Mouse (Mus musculus): ENCODE results near the gene Morn4. TPM values are rescaled to one million over a fixed set of nuclear protein-coding genes. Genes with fewer than 3 reads are reported as not detected.

Morn4 gene
- polyA plus RNA-seq, 1 experiment from 2014 or later = 98.9 TPM

GRCm38 (mm10) chr19:42035456-42036248 lies 50.5 kb downstream of the Morn4 start, which contains the start of gene Ankrd2:
TSS of gene Ankrd2 (plus strand) at chr19:42036000.
- peak; percentile 79; the same call in 1 of the 2 replicates for ATAC-seq (ENCODE audit: low FRiP score, low read depth)
- Histone ChIP-seq H3K27ac (no peak within 1 kb of the TSS), H3K4me1 (0 out of 2 replicates have a peak, but pooled peaks cover 16% of the 10 kb centered on the region), H3K9ac (no peak within 1 kb of the TSS), H3K27me3 (replicated peaks) (peaks cover 5% of the 10 kb centered on the region), H3K36me3 (peaks cover 7% of the 10 kb centered on the region; the same call in 1 of the 2 replicates), H3K9me3 (no peaks in the 10 kb centered on the region), H3K4me3 (no peak within 1 kb of the TSS), H3K4me2 (replicated peaks) (no peak within 1 kb of the TSS)
- 67% methylated on average over 19 of the region's 19 CpGs for WGBS

- Histone ChIP-seq H3K27me3 (replicated peaks) (no peaks in the 10 kb centered on the region; the same call in 1 of the 2 replicates), H3K4me1 (0 out of 2 replicates have a peak, but pooled peaks cover 16% of the 10 kb centered on the region), H3K4me2 (replicated peaks) (no peak overlapping the region), H3K36me3 (peaks cover 7% of the 10 kb centered on the region; the same call in 1 of the 2 replicates), H3K27ac (no peak overlapping the region), H3K9ac (no peak overlapping the region), H3K4me3 (no peak overlapping the region), H3K9me3 (no peaks in the 10 kb centered on the region)
- 54% methylated on average over 11 of the region's 11 CpGs for WGBS
- no peak for ATAC-seq (ENCODE audit: low FRiP score, low read depth)
Measured at GRCm38 (mm10) chr19:42034881-42035455, 51.2 kb downstream of the Morn4 start.

- Histone ChIP-seq H3K9ac (no peak overlapping the region), H3K4me1 (0 out of 2 replicates have a peak, but pooled peaks cover 16% of the 10 kb centered on the region)
- WGBS = 84% methylated on average over 9 of the region's 9 CpGs
Measured at GRCm38 (mm10) chr19:42034146-42034775, 51.9 kb downstream of the Morn4 start.

GRCm38 (mm10) chr19:42033611-42034010 lies 52.5 kb downstream of the Morn4 start:
- Histone ChIP-seq H3K9me3 (no peaks in the 10 kb centered on the region), H3K4me2 (replicated peaks) (no peak overlapping the region), H3K4me1 (0 out of 2 replicates have a peak, but pooled peaks cover 16% of the 10 kb centered on the region), H3K27ac (no peak overlapping the region), H3K36me3 (peaks cover 7% of the 10 kb centered on the region; the same call in 1 of the 2 replicates), H3K9ac (no peak overlapping the region), H3K4me3 (no peak overlapping the region), H3K27me3 (replicated peaks) (no peaks in the 10 kb centered on the region)
- no peak for ATAC-seq (ENCODE audit: low FRiP score, low read depth)
- 86% methylated on average over 14 of the region's 14 CpGs for WGBS

More at GRCm38 (mm10) chr19:42034146-42034775, 51.9 kb downstream of the Morn4 start:
- Histone ChIP-seq H3K36me3 (peaks cover 7% of the 10 kb centered on the region; the same call in 1 of the 2 replicates), H3K27me3 (replicated peaks) (no peaks in the 10 kb centered on the region), H3K4me2 (replicated peaks) (no peak overlapping the region), H3K27ac (no peak overlapping the region), H3K9me3 (no peaks in the 10 kb centered on the region), H3K4me3 (no peak overlapping the region)
- no peak for ATAC-seq (ENCODE audit: low FRiP score, low read depth)

- no peaks in the 10 kb centered on the region for H3K27me3 ChIP-seq (replicated peaks)
- H3K4me2 ChIP-seq (replicated peaks) = no peak overlapping the region
- H3K36me3 ChIP-seq = peaks cover 7% of the 10 kb centered on the region; the same call in 1 of the 2 replicates
- H3K4me1 ChIP-seq = 0 out of 2 replicates have a peak, but pooled peaks cover 16% of the 10 kb centered on the region
- no peak overlapping the region for H3K9ac ChIP-seq
- no peak for ATAC-seq (ENCODE audit: low FRiP score, low read depth)
- H3K4me3 ChIP-seq = no peak overlapping the region
- no peak overlapping the region for H3K27ac ChIP-seq
- no peaks in the 10 kb centered on the region for H3K9me3 ChIP-seq
- 86% methylated on average over 5 of the region's 5 CpGs for WGBS
Measured at GRCm38 (mm10) chr19:42031112-42031511, 55.0 kb downstream of the Morn4 start.

- WGBS = 8% methylated on average over 5 of the region's 5 CpGs
Measured at GRCm38 (mm10) chr19:42026158-42026557, 60.0 kb downstream of the Morn4 start.

More at GRCm38 (mm10) chr19:42026158-42026557, 60.0 kb downstream of the Morn4 start:
- Histone ChIP-seq H3K9ac (no peak overlapping the region), H3K27me3 (replicated peaks) (no peaks in the 10 kb centered on the region), H3K27ac (no peak overlapping the region), H3K9me3 (no peaks in the 10 kb centered on the region), H3K4me1 (no peaks in the 10 kb centered on the region), H3K4me3 (no peak overlapping the region), H3K36me3 (no peaks in the 10 kb centered on the region), H3K4me2 (replicated peaks) (no peak overlapping the region)
- no peak for ATAC-seq (ENCODE audit: low FRiP score, low read depth)

Other genes with a start within 250 kb of the Morn4 start
- gene Frat2, start 238.2 kb downstream of the Morn4 start, polyA plus RNA-seq (2016; fragmentation: Nextera tagmentation; extraction: Ambion mirVana) = 19.3 and 19.7 TPM in 2 replicates
- 19.6 and 20.4 TPM in 2 replicates for gene Rrp12, start 190.2 kb downstream of the Morn4 start, polyA plus RNA-seq (2016; fragmentation: Nextera tagmentation; extraction: Ambion mirVana)
- 577 and 583 TPM in 2 replicates for gene Pgam1, start 174.4 kb downstream of the Morn4 start, polyA plus RNA-seq (2016; fragmentation: Nextera tagmentation; extraction: Ambion mirVana)
- gene Exosc1, start 152.9 kb downstream of the Morn4 start, polyA plus RNA-seq (2016; fragmentation: Nextera tagmentation; extraction: Ambion mirVana) = 67.0 and 68.3 TPM in 2 replicates
- gene Zdhhc16, start 152.9 kb downstream of the Morn4 start, polyA plus RNA-seq (2016; fragmentation: Nextera tagmentation; extraction: Ambion mirVana) = 79.2 and 82.1 TPM in 2 replicates
- 34.7 and 38.4 TPM in 2 replicates for gene Mms19, start 105.2 kb downstream of the Morn4 start, polyA plus RNA-seq (2016; fragmentation: Nextera tagmentation; extraction: Ambion mirVana)
- gene Ubtd1, start 104.6 kb downstream of the Morn4 start, polyA plus RNA-seq (2016; fragmentation: Nextera tagmentation; extraction: Ambion mirVana) = 16.9 and 17.6 TPM in 2 replicates
- gene Ankrd2, start 50.4 kb downstream of the Morn4 start, polyA plus RNA-seq (2016; fragmentation: Nextera tagmentation; extraction: Ambion mirVana) = 0.18 TPM in 1 of 2 replicates, not detected in the other
- gene Hoga1, start 40.7 kb downstream of the Morn4 start, polyA plus RNA-seq (2016; fragmentation: Nextera tagmentation; extraction: Ambion mirVana) = 0.98 and 1.0 TPM in 2 replicates
- gene 4933411K16Rik, start 34.1 kb downstream of the Morn4 start, polyA plus RNA-seq (2016; fragmentation: Nextera tagmentation; extraction: Ambion mirVana) = not detected in 2 replicates
- 38.3 and 40.1 TPM in 2 replicates for gene Pi4k2a, start 4.1 kb upstream of the Morn4 start, polyA plus RNA-seq (2016; fragmentation: Nextera tagmentation; extraction: Ambion mirVana)
- 9.0 and 9.3 TPM in 2 replicates for gene Avpi1, start 42.7 kb upstream of the Morn4 start, polyA plus RNA-seq (2016; fragmentation: Nextera tagmentation; extraction: Ambion mirVana)
- gene Marveld1, start 61.0 kb upstream of the Morn4 start, polyA plus RNA-seq (2016; fragmentation: Nextera tagmentation; extraction: Ambion mirVana) = 8.9 and 12.1 TPM in 2 replicates
- 55.2 and 59.1 TPM in 2 replicates for gene Zfyve27, start 77.6 kb upstream of the Morn4 start, polyA plus RNA-seq (2016; fragmentation: Nextera tagmentation; extraction: Ambion mirVana)
- gene Sfrp5, start 115.9 kb upstream of the Morn4 start, polyA plus RNA-seq (2016; fragmentation: Nextera tagmentation; extraction: Ambion mirVana) = 8.1 and 12.8 TPM in 2 replicates
- 19.8 and 22.9 TPM in 2 replicates for gene Golga7b, start 161.2 kb upstream of the Morn4 start, polyA plus RNA-seq (2016; fragmentation: Nextera tagmentation; extraction: Ambion mirVana)

Data from neural tube, embryonic 12.5 days (tissue).